Mouse (Mus musculus) forebrain, embryonic 13.5 days (tissue): ENCODE measurements around the gene Otulin. TPM values are rescaled to one million over a fixed set of nuclear protein-coding genes. Genes with fewer than 3 reads are reported as not detected.

Source experiments
- microRNA-seq: library from miRNA; unstranded; fragments of <30 nt; microRNA quantifications from one replicate; pipeline ENCODE4, GENCODE M21; 2016
- polyA plus RNA-seq: library from polyadenylated mRNA; unstranded; fragments of >200 nt; fragmentation: Nextera tagmentation; extraction: Ambion mirVana; gene quantifications from 2 replicates; pipeline ENCODE4 v1.2.1, GENCODE M21; 2015

Gene Otulin
- polyA plus RNA-seq, 1 experiment from 2014 or later: 29.2 TPM

Small RNA genes lying within 50 kb of the gene (microRNA-seq; reads per million reads assigned to microRNA genes)
- gene Mir7117: 1.1 reads per million

Other genes starting within 250 kb of the Otulin start
- gene Ank, start 164.0 kb downstream of the Otulin start, polyA plus RNA-seq: 9.2 and 9.7 TPM in 2 replicates
- 6.3 and 8.8 TPM in 2 replicates for gene Otulinl, start 50.9 kb upstream of the Otulin start, polyA plus RNA-seq